Mouse (Mus musculus) urinary bladder, postnatal 25 days (tissue): ENCODE measurements at regions not wholly inside any gene's neighbourhood (a gene's known extent, or its start where the extent isn't known, plus 50 kb on each side); places are given as distances from the start of the nearest gene placed in this dataset.

Experiments used
- DNase-seq: peaks from one replicate; pipeline ENCODE4 v3.0.0; 2022; ENCODE audit warnings: low spot score

- no peak for DNase-seq
These were observed 256.3 kb upstream of the Tbl1xr1 start for GRCm38 (mm10) chr3:21820051-21820598.

- no peak for DNase-seq
These were observed 253.8 kb upstream of the Tbl1xr1 start for GRCm38 (mm10) chr3:21822675-21823074.

- DNase-seq = no peak
These were observed 253.1 kb upstream of the Tbl1xr1 start for GRCm38 (mm10) chr3:21823331-21823730.

DNA sequence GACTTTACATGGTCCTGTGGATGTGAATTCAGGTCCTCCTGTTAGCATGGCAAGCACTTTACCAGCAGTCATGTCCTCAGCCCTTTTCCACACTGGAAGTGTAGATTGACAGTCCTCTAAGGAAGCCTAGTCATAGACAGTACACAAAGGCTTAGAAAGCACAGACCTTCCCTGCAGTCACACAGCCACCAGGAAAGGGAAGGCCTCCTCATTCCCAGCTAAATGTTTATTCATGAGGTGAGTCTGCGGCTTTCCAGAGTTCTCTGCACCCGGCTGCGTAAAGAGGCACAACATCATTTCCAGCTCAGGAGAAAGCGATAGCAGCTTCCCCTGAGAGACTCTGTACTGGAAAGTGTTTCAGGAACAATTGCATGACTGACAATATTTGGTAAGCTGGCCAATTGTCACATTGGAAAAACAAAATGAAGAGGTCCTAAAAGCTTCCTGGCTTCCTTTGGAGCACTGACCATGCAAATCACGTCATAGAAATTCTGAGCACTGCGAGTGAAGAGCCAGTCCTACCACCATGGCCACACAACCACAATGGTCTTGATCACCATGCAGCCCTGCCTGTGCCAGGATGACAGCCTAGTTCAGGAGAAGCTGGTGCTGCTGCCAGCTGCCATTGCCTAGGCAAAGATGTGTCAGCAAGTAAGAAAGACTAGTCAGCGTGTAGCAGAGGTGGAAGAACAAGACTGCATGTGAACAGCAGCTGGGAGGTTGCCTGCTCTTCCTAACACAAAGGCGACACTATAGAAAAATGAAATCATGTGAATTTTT lies 252.2 kb upstream of the Tbl1xr1 start:
- no peak for DNase-seq

GRCm38 (mm10) chr3:21824913-21825610 lies 251.4 kb upstream of the Tbl1xr1 start:
- no peak for DNase-seq

DNA sequence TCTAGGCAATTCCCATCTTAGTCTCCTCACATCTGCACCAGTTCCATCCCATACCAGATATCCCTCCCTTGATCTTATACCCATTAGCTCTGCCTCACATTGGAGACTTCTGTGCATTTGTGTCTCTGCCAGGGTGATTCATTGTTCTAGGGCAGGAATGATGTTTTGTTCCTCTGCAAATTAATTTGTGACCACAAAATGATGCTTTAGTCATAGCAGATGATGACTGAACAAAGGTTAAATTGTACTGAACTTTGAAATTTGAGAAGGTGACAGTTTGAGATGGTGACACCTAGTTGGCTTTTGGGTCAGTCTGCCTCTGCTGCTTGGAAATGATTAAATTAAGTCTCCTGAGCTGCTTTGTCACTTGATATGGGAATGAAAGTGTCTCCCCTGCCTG lies 248.8 kb upstream of the Tbl1xr1 start:
- no peak for DNase-seq

DNA sequence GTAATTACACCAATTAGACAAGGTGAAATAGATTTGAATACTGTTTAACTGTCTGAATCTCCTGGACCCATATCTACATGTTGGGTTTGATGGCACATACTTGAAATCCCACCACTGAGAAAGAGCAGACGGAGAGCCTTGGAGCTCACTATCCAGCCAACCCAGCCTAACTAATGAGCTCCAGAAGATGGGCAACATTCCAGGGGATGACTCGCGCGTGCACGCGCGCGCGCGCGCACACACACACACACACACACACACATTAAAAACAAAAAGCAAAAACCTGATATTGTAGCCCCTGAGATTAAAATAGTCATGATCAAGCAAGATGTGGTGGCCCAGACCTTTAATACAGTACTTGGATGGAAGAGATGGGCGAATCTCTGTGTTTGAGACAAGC lies 243.3 kb upstream of the Tbl1xr1 start:
- DNase-seq = no peak

DNA sequence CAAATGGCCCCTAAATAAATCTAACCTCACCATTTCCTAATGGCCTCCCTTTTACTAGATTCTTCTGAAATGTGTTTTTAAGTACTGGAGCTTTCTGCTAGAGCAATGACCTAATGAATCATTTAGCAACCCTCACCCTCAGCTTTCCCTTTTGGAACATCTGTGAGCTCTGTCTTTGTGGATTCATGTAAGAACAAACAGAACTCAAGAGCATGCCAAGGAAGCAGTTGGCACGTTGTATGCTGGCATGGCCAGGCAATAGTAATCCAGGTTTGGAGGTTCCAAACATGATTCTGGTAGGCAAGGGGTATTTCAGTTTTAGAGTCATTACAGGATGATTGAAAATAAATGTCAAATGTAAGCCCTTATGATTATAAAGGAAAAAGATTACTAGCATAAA lies 240.9 kb upstream of the Tbl1xr1 start:
- DNase-seq = no peak

- DNase-seq = no peak
These were observed 239.0 kb upstream of the Tbl1xr1 start for GRCm38 (mm10) chr3:21837297-21837946.

DNA sequence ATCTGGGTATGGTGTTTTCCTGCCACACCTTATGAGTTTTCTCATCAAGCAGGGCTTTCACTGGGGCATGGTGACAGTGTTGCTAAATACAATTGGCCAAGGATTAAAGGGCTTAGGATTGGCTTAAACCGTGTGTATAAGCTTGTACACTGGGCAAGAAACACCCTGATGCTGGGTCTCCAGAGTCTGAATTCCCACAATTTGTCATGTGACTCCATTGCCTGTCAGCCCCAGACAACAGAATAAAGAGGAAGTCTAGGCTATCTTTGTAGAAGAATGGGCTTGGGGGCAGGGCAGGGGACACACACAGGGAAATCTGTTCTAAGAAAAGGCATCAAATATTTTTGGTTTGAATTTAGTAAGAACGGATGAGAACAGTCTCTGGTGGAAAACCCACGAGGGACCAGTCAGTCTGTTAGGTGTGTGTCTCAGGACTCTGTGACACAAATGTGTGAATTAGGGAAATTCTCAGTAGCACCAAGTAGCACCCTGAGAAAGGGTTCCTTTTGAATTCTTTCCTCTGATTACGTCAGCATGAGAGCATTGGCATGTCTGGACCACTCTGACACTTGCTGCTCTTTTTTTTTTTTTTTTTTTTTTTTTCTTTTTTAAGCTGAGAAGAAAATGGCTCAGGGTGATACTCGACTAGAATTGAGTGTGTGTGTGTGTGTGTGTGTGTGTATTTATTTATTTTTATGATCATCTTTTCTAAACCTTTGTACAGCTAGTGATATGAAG lies 235.5 kb upstream of the Tbl1xr1 start:
- DNase-seq = no peak

DNA sequence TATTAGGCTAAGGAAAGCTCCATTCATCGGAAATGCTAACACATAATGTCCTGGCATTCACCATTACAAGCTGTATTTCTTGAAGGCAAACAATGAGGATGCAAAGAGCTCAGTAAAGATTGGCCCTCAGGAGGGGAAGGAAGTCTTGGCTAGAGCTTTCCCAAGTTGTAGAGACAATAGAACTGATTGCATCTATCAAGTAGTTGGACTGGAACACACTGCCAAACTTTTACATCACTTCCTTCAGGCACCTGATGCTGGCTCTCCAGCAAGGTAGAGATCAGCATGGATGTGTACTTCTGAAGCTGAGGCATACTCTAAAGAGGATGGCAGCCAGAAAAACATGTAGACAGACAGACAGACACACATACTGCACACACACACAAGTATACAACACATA lies 234.9 kb upstream of the Tbl1xr1 start:
- DNase-seq = no peak

DNA sequence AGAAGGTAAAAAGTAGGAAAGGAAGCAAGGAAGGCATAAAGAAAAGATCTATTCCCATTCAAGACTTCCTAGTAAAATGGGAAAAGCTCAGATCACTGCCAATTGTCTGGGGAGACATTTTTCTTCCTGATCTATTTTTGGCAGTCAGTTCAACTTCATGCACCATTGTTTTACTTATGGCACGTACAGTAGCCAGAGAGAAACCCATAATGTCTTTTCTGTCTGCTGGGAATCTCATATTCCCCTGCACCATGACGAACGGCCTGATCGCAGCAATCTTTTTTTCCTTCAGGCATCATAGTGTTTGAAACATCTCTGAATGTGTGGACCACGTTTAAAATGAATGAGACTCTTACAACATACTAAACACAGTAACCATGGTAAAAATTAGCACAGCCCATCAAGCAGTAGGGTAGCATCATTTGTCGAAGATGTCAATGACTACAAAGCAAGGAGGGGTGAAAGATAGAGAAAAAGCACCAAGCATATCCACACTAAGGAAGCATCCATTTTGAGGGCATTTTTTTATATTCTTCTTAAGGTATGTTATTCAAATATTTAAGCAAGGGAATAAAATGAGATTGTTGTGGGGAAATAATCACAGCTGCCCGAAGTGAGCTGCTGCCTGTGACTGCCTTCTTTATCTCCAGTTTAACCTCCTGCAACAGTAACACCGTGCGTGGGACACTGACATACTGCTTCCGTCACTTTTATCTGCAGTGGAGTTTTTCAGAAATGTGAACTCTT lies 233.7 kb upstream of the Tbl1xr1 start:
- DNase-seq = no peak

- DNase-seq = no peak
These were observed 233.1 kb upstream of the Tbl1xr1 start for GRCm38 (mm10) chr3:21843292-21843852.

GRCm38 (mm10) chr3:21849831-21850230 lies 226.6 kb upstream of the Tbl1xr1 start:
- no peak for DNase-seq

GRCm38 (mm10) chr3:21850977-21851376 lies 225.5 kb upstream of the Tbl1xr1 start:
- no peak for DNase-seq

GRCm38 (mm10) chr3:21854340-21854739 lies 222.1 kb upstream of the Tbl1xr1 start:
- no peak for DNase-seq

DNA sequence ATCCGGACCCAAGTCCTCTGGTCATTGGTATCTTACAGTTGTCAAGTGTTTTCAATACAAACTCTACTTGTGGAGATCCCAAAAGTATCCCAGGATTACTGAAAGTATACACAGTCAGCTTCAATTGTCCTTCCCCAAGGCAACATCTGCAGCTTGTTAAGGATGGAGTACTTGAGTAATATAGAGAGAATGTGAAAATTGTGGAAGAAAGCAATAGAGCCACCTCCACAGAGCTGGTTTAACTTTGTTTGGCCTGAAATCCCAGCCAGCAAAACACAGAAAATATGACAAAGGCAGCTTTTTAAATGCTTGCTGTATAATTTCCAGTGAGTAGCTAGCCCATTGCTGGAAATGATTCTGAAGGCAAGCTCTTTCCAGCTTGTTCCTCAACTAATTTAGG lies 217.0 kb upstream of the Tbl1xr1 start:
- DNase-seq = no peak

- DNase-seq = no peak
These were observed 215.4 kb upstream of the Tbl1xr1 start for GRCm38 (mm10) chr3:21860915-21861635.

- no peak for DNase-seq
These were observed 214.8 kb upstream of the Tbl1xr1 start for GRCm38 (mm10) chr3:21861636-21861970.

DNA sequence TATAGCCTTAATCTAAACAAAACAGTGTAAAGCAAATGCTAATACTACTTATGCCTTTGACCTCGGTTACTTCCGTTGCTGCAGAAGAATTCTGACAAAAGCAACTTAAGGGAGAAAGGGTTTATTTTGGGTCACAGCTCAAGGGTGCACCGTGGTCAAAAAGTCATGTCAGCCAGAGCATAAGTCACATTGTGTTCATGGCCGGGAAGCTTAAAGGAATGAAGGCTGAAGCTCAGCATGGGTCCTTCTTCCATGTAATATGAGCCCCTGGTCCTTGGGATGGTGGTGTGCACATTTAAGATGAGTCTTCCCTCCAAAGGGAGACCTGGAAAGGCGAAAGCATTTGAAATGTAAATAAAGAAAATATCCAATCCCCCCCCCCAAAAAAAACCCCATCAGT lies 212.1 kb upstream of the Tbl1xr1 start:
- no peak for DNase-seq

DNA sequence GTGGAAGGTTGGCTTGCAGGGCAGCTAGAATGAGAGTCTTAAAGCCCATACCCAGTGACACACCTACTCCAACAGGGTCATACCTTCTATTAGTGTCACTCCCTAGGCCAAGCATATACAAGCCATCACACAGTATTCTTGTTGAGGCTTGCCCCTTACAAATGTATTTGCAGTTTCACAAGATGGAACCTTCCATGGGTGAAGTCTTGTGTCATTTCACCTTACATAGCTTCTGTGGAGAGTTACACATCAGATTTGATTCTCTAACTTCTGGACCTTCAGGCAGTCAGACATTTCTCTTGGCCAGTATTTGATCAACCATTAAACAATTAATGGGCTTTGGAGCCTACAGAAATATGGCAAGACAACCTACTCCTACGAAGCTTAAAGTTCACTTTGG lies 210.6 kb upstream of the Tbl1xr1 start:
- no peak for DNase-seq
